Mouse (Mus musculus) cerebellum, adult 2 months (tissue): ENCODE results near the gene Nrsn2.

Experiments
- CTCF ChIP-seq: fragments of 200-500 bp; IDR thresholded peaks from 2 replicates; pipeline ENCODE4 v1.5.1; 2011; ENCODE audit warnings: low read depth, mild to moderate bottlenecking, control low read depth, low read length, moderate library complexity, borderline replicate concordance; ENCODE audit not compliant: insufficient read depth
- POLR2A ChIP-seq: fragments of 200-500 bp; IDR thresholded peaks from 2 replicates; pipeline ENCODE4 v1.6.1; 2011; ENCODE audit warnings: low read length, control low read depth, borderline replicate concordance; ENCODE audit not compliant: insufficient read depth

- TF ChIP-seq CTCF (no peak), POLR2A (no peak)
Observed at GRCm38 (mm10) chr2:152413158-152413764, 36.8 kb upstream of the Nrsn2 start.
